Mouse (Mus musculus) megakaryocyte progenitor cell, adult 5-6 weeks (primary cell): ENCODE measurements at regions not wholly inside any gene's neighbourhood (a gene's known extent, or its start where the extent isn't known, plus 50 kb on each side); places are given as distances from the start of the nearest gene placed in this dataset.
A peak's percentile ranks its signal among the peaks of the same experiment; 100 is the strongest.

ENCODE experiments used
- ATAC-seq: replicated peaks from 2 replicates; pipeline ENCODE4 v1.8.0; 2016; ENCODE audit warnings: mild to moderate bottlenecking, moderate TSS enrichment, inconsistent platforms; ENCODE audit not compliant: poor library complexity

DNA sequence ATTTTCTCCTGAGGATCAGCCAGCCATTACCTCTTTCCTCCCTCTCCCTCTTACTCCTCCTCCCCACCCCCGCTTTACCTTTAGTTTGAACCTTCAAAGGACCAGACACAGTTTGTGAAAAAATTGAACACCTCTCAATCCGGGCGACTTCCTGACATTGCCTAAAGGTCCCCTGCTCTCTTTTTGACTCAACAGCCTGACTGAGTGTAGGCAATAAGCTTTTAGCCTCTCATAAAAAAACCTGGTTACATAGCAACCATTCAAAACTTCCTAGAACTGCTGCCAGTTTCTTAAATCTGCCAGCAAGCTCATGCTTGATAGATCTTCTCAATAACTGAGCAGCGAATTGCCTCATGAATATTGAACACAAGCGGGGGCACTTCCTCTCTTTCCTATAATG, 71.7 kb downstream of the Zfp945 start:
- no peak for ATAC-seq

DNA sequence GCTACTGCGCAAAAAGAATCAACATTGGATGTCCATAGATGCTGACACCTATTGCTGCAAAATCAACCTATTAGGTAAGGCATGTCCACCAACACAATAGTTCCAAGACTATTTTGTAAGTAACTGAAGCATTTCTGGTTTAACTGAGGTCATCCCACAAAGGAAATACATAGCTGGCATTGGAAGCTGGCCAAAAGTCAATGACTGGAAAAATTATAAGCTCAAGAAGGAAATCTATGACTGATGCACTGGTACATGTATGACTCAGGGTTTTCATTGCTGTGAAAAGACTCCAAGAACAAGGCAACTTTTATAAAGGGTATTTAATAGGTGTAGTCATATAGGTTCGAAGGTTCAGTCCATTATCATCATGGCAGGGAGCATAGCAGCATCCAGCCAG, 82.5 kb downstream of the Zfp945 start:
- no peak; the same call in 1 of the 2 replicates for ATAC-seq

DNA sequence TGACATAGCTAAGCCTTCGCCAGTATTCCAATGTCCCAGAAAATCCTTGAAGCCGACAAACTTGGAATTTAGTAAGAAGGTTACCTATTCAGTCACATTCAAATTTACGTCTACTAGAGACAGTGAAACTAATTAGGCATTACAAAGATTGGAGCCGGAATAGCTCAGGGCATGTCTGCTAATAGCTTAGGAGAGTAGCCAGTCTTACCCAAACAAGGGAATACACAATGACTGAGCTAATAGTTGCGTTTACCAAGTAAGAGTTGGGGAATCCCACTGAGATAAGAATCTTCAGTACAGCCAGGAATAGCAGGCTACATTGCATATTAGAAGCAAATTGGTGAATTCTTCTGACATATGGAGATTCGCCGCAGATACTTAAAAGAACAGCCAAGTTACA, 121.2 kb downstream of the Zfp945 start:
- no peak for ATAC-seq

DNA sequence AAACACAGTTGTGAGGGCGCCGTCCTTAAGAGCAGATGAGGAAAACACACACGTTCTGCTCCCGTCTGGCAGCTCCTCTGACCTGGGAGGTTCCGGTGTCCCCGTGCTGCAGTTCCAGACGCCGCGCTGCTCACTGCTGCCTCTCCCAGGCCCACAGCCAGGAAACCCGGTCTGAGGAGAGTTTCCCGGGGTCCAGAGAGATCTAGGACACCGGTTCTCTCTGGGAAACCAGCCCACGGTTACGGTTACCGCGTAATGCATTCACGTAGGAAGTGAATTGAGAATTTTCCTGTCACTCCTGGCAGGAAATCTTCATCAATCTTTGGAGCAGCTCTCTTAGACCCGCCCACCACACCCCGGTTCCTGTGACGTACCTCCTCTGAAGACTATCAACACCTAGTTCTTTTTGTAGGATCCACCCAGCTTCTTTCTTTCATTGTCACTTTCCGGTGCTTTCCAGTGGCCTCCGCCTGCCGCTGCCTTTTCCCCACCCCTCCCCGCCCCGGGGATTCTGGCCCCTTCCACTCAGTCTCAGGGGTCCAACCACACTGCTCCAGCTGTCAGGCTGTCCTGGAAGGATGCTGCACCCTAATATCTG, 127.3 kb downstream of the Zfp945 start:
- peak; percentile 88 for ATAC-seq

DNA sequence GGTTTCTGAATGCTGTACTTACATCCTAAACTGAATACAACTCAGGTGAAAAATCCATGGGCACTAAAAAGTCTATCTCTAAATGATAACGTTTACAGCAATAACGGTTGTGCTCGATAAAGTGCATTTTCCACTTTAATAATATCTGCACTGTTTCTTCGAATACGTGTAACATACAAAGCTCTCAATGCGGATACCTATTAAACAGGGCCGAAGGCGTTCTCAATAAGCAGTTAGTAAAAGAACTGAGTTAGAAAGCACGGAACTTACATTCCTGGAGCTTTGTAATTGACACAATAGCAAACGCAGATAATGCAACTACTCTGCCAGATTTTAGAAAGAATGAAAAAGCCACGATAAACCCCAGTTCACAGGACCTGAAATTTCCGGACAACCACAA, 127.8 kb downstream of the Zfp945 start:
- ATAC-seq, result peak; percentile 1; the same call in 1 of the 2 replicates

DNA sequence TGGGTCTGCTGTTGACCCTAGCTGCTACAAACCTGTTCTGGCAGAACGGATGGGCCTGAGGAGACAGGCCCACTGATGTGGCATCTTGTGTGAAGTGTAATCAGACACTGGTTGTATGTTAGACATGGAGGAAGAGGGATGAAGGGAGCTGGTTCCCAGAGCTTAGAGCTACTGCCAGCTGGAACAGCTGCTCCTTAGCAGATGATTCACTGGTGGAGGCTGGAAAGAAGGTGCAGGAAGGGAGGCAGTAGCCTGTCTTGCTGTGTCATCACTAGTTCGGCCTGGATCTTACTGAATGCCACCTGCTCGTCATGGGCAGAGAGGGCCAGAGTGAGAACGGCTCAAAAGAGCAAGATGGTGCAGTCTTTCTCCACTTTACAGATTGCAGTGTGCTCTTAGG, 130.6 kb downstream of the Zfp945 start:
- ATAC-seq, result no peak
